Mouse (Mus musculus) urinary bladder, postnatal 14 days (tissue): Measurements from ENCODE around the gene Ddx27.
A peak's percentile ranks its signal among the peaks of the same experiment; 100 is the strongest.

Experiments used
- DNase-seq: peaks from one replicate; pipeline ENCODE4 v3.0.0; 2021; ENCODE audit warnings: low spot score

The Ddx27 gene

DNA sequence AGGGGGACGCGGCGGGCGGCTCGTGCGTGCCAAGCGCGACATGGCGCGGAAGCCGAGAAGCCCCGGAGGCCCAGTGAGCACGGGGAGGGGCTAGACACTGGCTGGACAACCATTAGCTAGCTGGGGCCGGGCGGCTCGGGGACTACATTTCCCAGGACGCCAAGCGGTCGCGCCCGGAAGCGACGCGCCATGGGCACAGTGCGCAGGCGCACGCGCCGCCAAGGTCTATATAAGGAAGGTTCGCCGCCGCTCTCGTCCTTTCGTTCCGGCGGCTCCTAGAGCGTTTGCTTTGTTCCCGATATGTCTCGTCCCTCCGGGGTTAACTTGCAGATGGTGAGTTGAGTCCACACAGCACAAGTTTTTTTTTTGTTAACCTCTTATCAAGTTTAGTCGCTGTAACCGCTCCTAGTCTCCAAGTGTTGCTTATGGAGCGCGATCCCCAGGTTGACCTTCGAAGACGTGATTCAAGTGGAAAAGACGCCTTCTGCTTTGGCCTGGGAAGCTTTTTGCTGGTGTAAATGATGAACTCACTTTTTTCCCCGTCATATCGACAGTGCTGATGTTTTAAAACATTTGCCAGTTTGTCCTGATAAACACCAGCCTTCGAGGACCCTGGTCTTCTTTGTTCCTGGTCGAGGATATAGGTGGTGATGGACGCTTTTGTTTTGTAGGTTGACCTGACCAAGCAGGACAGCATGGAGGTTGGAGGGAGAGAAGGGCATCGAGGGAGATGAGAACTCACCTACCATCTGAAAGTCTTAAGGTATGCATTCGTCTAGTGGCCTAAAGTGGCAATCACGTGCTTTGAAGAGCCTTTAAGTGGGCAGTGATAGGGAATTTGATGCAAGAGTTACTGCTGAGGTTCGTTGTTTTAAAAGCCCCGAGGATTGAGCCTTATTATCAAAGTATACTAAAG, 48.2 kb downstream of the Ddx27 start, which contains the start of gene Znfx1:
TSS of gene Znfx1 (minus strand) at position 51 of the 916 bp plus-strand sequence.
- DNase-seq: peak; percentile 97

DNA sequence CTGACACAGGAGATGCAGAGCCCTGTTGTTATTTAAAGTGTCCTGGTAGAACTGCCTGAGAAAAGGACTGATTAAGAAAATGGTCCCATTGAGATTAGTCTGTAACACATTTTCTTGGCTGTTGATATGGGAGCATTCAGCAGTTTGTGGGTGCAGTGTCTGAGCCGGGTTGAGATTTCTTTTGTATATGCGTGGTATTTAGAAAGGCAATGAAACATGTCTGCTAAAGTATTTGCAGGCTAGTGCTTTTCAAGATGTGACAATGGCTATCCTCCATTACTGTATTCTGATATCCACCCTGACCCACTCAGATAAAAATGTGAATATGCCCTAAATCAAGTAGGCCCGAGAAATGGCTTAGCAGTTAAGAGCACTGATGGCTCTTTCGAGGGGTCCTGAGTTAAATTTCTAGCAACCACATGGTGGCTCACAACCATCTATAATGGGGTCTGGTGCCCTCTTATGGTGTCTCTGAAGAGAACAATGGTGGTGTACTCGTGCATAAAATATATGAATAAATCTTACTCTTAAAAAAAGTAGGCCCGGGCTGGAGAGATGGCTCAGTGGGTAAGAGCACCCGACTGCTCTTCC, 49.0 kb downstream of the Ddx27 start:
- no peak for DNase-seq

DNA sequence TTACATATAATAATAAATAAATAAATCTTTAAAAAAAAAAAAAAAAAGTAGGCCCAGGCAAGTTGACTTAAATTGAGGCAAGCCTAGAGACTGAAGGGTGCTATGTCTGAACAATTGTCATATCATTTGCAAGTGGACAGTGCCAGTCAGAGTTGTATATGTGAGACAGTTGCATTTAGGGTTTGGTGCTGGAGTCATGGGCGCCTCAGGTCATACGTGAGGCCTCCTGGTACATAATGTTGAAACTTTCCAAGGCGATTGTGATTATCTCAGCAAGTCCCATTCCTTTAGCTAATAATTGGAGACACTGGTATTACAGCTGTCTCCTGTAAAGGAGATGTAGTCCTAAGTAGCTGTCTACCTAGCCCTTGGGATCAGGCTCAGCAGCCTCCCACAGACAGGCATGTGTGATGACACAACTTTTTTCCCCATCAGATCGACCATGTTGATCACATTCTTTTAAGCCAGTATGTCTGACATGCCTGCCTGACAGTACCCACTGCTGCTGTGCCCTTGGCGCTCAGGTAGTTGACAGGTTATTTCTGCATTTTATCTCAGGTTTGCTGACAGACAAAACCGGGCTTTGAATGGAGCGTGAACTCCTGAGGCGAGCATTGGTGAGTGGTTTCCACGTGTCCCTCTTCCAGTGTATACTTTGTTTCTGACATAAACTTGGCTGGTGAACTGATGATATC, 49.8 kb downstream of the Ddx27 start:
- DNase-seq: no peak

- no peak for DNase-seq
Observed at GRCm38 (mm10) chr2:167066031-167066430, 51.0 kb downstream of the Ddx27 start.

- no peak for DNase-seq
Observed at GRCm38 (mm10) chr2:167066528-167067516, 51.8 kb downstream of the Ddx27 start.

GRCm38 (mm10) chr2:167067575-167067974, 52.6 kb downstream of the Ddx27 start:
- no peak for DNase-seq

GRCm38 (mm10) chr2:167070341-167070740, 55.3 kb downstream of the Ddx27 start:
- no peak for DNase-seq

- DNase-seq: no peak
Observed at GRCm38 (mm10) chr2:167071266-167071640, 56.3 kb downstream of the Ddx27 start.

DNA sequence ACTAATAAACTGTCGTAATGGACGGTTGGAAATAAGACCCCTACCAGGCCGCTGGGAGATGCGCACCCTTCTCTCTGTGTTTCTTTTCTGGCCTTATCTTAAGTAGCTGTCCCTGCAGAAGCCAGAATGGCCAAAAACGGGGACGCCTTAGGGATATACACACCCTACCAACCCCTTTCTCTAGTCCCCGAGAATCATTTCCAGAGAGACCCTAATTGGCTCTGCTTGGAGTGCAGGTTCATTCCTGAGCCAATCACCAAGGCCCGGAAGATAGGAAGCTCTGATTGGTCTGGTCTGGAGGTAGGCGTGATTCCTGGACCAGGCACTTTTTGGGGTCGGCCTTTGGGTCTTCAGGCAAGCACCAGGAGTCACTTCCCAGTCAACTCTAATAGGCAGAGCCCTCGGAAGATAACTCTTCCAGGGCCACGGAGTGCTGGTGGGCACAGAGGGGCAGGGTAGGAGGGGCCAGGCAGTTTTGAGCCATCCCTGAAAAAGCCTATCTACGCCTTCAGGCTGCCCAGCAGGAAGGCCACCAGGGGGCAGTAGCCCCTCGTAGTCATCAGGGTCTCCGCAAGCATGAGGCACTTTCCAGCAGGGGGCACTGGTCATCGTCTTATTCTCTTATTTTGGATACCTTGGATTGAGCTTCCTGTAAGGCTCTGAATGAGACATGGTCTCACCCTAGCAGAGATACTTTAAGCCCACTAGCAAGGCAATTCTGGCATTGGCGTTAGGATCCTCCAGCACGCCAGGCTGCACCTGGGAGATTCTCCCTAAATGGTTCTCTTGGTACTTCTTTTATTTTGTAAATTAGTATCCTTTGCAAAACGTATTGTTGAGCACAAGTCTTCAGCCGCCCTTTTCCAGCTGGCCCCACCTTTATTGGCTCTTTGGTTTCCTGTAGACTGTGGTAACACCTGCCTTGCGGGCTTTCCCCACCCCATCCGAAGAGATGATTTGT, 56.9 kb downstream of the Ddx27 start:
- DNase-seq: peak; percentile 97

- DNase-seq: no peak
Observed at GRCm38 (mm10) chr2:167074587-167074986, 59.6 kb downstream of the Ddx27 start.

DNA sequence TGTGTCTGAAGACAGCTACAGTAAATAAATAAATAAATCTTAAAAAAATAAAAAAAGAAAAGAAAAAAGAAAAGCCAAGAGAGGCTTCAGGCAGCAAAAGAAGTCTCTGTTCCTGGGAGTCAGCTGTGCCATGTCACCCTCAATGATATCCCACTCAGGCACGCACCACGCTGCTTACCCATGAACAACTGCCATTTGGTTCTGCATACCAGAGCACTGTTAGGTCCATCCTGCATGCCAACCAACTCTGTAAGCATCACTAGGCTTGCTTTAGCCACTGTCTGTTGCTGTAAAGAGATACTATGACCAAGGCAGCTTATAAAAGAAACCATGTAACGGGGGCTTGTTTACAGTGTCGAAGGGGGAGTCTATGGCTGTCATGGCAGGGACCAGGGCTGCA, 61.4 kb downstream of the Ddx27 start:
- DNase-seq: no peak

GRCm38 (mm10) chr2:167076759-167077158, 61.8 kb downstream of the Ddx27 start:
- no peak for DNase-seq

DNA sequence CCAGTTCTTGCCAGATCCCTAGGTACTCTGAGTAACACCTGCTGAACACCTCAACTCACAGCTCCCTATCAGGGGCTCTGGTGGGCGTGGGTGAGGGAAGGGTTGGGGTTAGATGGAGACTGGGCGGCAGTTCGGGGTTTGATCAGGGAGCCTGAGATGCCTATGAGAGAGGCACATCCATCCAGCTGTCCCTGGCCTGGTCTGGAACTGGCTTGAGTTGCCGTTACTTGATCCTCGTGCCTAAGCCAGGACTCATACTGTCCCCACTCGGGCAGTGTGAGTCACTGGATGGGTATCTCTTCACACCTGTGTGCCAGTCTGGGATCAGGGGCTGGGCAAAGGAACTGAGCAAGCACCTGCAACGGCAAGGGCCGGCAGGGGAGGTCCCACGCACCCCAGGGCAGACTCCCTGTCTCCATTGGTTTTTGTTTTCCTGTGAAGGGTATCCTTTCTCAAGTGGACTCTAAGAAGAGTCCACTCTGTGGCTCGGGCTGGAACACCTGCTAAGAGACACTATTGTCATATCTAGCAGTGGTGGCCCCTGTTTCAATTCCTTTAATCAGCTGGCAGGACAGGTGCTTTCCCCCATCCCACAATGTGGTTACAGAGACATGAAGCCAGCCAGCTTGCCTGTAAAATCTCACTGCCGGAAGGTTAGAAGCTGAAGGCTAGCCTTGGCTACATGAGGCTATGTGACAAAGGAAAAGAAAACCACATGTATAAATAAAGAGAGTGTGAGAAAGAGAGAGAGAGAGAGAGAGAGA, 62.4 kb downstream of the Ddx27 start:
- no peak for DNase-seq

DNA sequence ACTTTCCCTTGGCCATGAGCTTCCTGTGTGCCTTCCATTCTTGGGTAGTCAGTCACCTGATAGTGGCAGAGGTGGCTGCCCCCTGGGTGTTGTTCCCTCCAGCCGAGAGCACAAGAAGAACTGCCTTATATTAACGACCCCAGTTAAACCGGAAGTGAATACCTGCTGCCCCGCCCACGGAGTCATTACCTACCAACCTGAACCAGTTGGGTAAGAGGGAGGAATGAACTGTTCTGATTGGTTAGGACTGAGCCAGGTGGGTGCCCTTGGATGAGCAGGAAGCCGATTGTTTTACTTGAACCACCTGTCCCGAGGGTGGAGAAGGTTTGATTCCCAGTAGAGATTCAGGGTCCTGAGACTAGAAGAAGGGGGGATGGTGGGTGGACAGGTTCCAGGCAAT, 63.5 kb downstream of the Ddx27 start:
- no peak for DNase-seq

DNA sequence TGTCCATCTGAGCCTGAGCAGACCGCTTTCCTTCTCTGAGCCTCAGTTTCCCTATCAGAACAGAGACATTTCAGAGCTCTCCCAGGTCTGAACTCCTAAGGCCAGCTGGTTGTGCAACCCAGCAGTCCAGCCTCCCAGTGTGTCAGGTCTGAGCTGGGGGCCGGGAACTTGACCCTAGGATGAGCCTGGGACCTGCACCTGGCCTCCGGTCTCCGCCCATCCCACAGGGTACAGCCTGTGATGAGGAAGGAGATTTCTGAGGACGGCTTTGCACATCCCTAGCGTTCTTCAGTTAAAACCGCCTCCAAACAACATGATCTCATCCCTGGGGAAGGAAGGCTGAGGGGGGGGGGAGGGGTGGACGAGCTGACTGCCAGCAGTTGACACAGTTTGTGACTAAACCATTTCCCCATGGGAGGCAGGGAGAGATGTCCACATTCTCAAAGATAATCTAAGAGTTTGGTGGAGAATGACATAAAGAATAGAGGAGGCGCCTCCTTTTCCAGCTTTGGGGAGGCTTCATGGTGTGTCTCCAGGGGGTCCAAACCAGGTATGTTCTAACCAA, 64.0 kb downstream of the Ddx27 start:
- no peak for DNase-seq

DNA sequence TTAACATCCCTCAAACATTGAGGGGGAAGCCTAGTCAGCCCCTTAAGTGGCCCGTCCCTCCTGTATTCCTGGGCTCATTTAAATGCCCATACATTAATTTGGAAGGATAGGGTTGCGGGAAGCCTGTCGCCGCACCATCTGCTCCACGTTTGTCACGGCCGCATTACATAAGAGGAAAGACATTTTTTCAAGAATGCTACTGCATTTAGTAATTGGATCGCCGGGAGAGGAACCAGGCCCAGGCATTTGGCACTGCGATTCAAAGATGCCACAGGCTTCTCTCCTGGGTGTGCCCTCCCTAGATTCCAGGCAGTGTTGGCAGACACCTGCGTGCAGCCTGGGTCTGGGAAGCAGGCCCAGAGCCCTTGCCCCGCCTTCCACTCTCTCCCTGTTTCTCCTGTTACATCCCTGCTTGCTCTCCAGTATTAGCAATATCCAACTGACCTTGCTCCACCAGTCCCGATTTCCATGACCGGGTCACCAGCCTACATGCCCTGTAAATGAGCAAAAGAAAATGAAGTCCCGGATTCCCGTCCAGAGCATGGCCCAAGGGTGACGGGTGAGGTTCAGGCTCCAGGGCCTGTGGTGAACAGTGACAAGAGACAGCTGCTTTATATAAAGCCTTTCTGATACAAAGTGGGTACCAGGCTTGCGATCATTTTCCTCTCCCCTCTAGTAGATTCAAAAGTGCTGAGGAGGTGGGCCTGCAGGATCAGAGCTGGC, 64.7 kb downstream of the Ddx27 start:
- peak; percentile 30 for DNase-seq

- DNase-seq: no peak
Observed at GRCm38 (mm10) chr2:167080387-167080786, 65.4 kb downstream of the Ddx27 start.

- no peak for DNase-seq
Observed at GRCm38 (mm10) chr2:167081135-167081534, 66.1 kb downstream of the Ddx27 start.

DNA sequence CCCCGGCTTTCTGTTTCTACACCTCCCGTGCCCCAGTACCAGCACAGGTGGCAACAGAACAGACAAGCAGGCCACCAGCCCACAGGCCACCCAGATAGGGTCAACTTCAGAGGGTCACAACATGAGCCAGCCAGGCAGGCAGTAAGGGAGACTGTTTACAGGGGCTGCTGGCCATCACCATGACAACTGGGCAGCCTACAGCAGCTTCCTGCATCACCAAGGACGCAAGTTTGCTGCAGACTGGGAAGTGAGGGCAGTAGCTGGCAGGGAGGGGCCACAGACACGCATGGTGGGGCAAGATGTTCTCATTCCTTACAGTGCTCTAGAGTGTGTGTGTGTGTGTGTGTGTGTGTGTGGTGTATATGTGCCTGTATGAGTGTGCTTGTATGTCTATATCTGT, 66.6 kb downstream of the Ddx27 start:
- no peak for DNase-seq
